Mouse (Mus musculus): Measurements from ENCODE around the gene Fam19a5. TPM values are rescaled to one million over a fixed set of nuclear protein-coding genes. Genes with fewer than 3 reads are reported as not detected.

The Fam19a5 gene
- total RNA-seq, 2 experiments from 2014 or later, result 103 to 106 TPM

- intact Hi-C loops (cut with DNase I), result no loop called here
- DNase-seq (ENCODE audit: low spot score in 2 of 2), result no peak
These were observed 159.2 kb downstream of the Fam19a5 start for GRCm38 (mm10) chr15:87703334-87703733.

- no peak for DNase-seq (ENCODE audit: low spot score in 2 of 2)
- intact Hi-C loops (cut with DNase I), result no loop called here
These were observed 167.7 kb downstream of the Fam19a5 start for GRCm38 (mm10) chr15:87711790-87712189.

GRCm38 (mm10) chr15:87712221-87712620 lies 168.1 kb downstream of the Fam19a5 start:
- DNase-seq (ENCODE audit: low spot score in 2 of 2), result no peak
- intact Hi-C loops (cut with DNase I), result no loop called here

GRCm38 (mm10) chr15:87715037-87715676 lies 171.1 kb downstream of the Fam19a5 start:
- intact Hi-C loops (cut with DNase I), result no loop called here
- peak; percentile 49 to 69 for DNase-seq (ENCODE audit: low spot score in 2 of 2)

GRCm38 (mm10) chr15:87717056-87717455 lies 173.0 kb downstream of the Fam19a5 start:
- DNase-seq (ENCODE audit: low spot score in 2 of 2), result peak in 1 of 2 experiments; percentile 34

GRCm38 (mm10) chr15:87723455-87723986 lies 179.4 kb downstream of the Fam19a5 start:
- DNase-seq (ENCODE audit: low spot score in 2 of 2), result no peak
- intact Hi-C loops (cut with DNase I), result no loop called here

More at GRCm38 (mm10) chr15:87717056-87717455, 173.0 kb downstream of the Fam19a5 start:
- intact Hi-C loops (cut with DNase I), result no loop called here

- intact Hi-C loops (cut with DNase I), result no loop called here
- DNase-seq (ENCODE audit: low spot score in 2 of 2), result peak in 1 of 2 experiments; percentile 25
These were observed 182.6 kb downstream of the Fam19a5 start for GRCm38 (mm10) chr15:87726657-87727236.

- DNase-seq (ENCODE audit: low spot score in 2 of 2), result no peak
- intact Hi-C loops (cut with DNase I), result no loop called here
These were observed 192.2 kb downstream of the Fam19a5 start for GRCm38 (mm10) chr15:87736345-87736744.

GRCm38 (mm10) chr15:87755482-87755881 lies 211.4 kb downstream of the Fam19a5 start:
- intact Hi-C loops (cut with DNase I), result no loop called here
- DNase-seq (ENCODE audit: low spot score in 2 of 2), result peak in 1 of 2 experiments; percentile 58

- intact Hi-C loops (cut with DNase I), result no loop called here
These were observed 221.8 kb downstream of the Fam19a5 start for GRCm38 (mm10) chr15:87765876-87766275.

GRCm38 (mm10) chr15:87773955-87774354 lies 229.9 kb downstream of the Fam19a5 start:
- intact Hi-C loops (cut with DNase I), result no loop called here
- no peak for DNase-seq (ENCODE audit: low spot score in 2 of 2)

More at GRCm38 (mm10) chr15:87765876-87766275, 221.8 kb downstream of the Fam19a5 start:
- no peak for DNase-seq (ENCODE audit: low spot score in 2 of 2)

GRCm38 (mm10) chr15:87783331-87783730 lies 239.2 kb downstream of the Fam19a5 start:
- DNase-seq (ENCODE audit: low spot score in 2 of 2), result no peak
- intact Hi-C loops (cut with DNase I), result no loop called here

- intact Hi-C loops (cut with DNase I), result no loop called here
- DNase-seq (ENCODE audit: low spot score in 2 of 2), result no peak
These were observed 245.6 kb downstream of the Fam19a5 start for GRCm38 (mm10) chr15:87789671-87790070.

GRCm38 (mm10) chr15:87793661-87794060 lies 249.6 kb downstream of the Fam19a5 start:
- intact Hi-C loops (cut with DNase I), result no loop called here
- DNase-seq (ENCODE audit: low spot score in 2 of 2), result no peak

- DNase-seq (ENCODE audit: low spot score in 2 of 2), result no peak
- intact Hi-C loops (cut with DNase I), result no loop called here
These were observed 252.5 kb downstream of the Fam19a5 start for GRCm38 (mm10) chr15:87796571-87796970.

Small RNAs within 50 kb of the gene (microRNA-seq; reads per million reads assigned to microRNA genes)
- 0 reads per million in 2 experiments for gene Mir6393

All from left cerebral cortex, postnatal 14 days (tissue).